Mouse (Mus musculus) bone marrow, adult 2 months (tissue): ENCODE data around the gene Sh2d6.

Source experiments
- CTCF ChIP-seq: fragments of 200-500 bp; IDR thresholded peaks from 2 replicates; pipeline ENCODE4 v1.5.1; 2011; ENCODE audit warnings: low read length, control low read depth; ENCODE audit not compliant: control insufficient read depth, insufficient read depth
- POLR2A ChIP-seq: fragments of 200-500 bp; IDR thresholded peaks from 2 replicates; pipeline ENCODE4 v1.6.1; 2011; ENCODE audit warnings: low read depth, mild to moderate bottlenecking, control low read depth, low read length, borderline replicate concordance; ENCODE audit not compliant: control insufficient read depth

GRCm38 (mm10) chr6:72476836-72477235 lies 44.7 kb downstream of the Sh2d6 start:
- TF ChIP-seq CTCF (no peak), POLR2A (no peak)
